Mouse (Mus musculus): ENCODE measurements around the gene Nin.

Gene Nin

DNA sequence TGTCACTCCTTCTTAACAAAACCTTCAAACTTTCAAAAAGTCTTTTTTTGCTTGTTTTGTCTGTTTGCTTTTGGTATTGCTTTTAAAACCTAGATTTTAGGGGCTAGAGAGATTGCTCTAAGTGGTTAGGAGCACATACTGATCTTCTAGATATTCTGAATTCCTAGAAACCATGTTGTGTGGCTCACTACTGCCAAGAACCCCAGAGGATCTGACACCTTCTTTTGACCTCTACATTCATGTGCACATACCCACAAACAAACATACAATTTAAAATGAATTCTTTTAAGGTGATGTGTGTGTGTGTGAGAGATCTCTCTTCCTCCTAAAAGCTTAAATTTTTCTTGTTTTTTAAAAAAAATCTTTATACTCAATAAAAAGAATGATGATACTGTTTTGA, 87.3 kb downstream of the Nin start:
- ATAC-seq (ENCODE audit: insufficient number of reproducible peaks, low FRiP score, low TSS enrichment): no peak

DNA sequence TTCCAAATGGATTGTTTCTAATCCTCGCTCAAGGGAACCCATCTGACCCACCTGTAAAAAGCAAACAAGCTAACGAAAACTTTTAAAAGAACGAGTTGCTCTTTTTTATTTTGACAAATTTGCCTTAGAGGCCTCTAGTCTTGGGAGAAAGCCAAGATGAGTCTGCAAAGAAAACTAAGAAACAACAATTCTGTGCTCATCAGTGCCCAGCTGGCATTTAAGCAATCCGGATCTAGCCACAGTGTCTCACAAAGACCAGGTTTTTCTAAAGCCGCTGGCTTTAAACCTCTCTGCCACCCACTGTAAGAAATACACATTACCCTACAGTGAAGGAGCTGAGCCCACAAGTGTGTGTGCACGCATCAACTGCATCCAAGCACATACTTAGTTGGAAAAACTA, 88.1 kb downstream of the Nin start:
- no peak for ATAC-seq (ENCODE audit: insufficient number of reproducible peaks, low FRiP score, low TSS enrichment)

DNA sequence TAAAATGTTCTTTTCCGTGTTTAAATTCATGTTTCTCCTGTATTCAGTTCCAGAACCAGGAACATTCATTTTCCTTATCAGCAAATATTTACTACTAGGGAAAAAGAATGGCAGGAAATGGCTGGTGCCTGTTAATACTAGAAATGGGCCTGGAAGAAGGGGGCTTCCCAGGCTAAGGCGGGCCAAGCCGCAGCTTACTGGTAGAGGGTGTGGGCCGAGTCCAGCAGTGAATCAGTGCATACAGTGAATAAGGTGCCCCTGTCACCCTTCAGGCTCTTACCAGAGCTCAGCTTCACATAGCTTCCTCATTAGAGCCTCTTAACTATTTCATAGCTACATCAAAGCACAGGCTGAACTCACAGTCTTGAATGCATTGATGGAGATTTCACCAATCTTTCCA, 89.9 kb downstream of the Nin start:
- ATAC-seq (ENCODE audit: insufficient number of reproducible peaks, low FRiP score, low TSS enrichment): no peak

DNA sequence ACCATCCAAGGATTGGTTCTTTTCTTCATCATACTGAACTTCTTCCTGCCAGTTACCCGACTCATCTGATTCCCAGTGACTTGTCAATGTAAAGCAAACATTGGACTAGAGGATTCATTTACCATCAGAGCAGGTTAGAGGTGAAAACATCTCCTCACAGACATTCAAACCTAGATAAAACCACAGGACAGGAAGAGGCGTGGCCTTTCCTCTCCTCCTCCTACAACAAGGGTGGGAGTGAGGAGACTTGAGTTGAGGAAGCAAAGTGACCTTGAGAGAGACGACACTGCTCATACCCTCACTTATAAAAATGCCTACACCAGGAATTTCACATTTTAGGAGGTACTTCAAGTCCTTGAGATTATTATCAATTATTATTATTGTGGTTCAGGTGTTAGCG, 95.4 kb downstream of the Nin start:
- no peak for ATAC-seq (ENCODE audit: insufficient number of reproducible peaks, low FRiP score, low TSS enrichment)

DNA sequence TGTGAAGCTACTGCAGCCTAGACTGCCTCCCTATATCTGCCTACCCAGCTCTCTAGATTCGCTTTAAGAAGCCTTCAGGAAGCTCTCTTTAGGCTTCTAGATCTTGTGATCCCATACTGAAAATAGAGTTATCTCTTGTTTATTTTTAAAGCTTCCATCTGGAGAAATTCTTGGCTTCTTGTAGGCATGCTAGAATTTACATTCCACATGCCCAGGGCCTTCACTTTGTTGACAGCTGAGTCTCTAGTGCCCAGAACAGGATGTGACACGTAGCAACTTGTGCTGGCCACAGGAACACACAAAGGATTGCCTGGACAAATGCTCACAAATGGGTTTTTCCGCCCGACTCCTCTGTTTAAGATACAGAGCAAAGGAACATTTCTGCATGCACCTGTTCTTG, 97.6 kb downstream of the Nin start:
- ATAC-seq (ENCODE audit: insufficient number of reproducible peaks, low FRiP score, low TSS enrichment): no peak

DNA sequence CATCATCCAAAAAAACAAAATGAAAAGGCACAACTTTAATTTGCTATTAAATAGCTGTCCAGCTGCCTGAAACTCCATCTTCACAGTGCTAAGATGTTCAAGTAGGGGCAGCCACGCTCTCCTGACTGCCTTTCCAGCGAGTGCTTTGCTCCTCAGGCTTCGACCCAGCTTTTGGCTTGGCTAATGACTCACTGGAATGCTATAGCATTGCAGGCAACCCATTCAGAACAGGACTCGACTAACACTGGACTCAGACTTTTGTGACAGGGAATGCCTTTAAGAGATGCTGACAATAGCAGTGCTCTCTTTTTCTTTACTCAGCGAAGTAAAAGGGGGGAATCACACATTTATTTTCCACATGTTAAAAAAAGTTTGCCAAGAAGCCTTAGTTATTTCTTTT, 101.8 kb downstream of the Nin start:
- no peak for ATAC-seq (ENCODE audit: insufficient number of reproducible peaks, low FRiP score, low TSS enrichment)

DNA sequence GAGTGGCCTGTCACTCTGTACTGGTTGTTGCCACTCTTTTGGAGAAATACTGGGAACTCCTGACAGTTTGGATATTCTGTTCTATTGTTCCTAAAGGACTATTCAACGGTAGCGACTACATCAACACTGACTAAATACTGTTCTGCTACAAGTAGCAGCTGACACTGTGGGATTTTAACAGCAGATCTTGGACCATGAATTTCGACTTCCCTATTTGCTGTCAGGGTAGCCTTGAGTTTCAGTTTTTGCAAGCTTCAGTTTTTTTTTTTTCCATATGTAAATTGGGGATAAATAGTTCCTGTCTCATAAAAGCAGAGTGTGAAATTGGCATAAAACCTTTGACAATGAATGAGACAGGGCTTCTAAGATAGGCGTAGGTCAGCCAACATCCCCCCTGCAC, 103.2 kb downstream of the Nin start:
- no peak for ATAC-seq (ENCODE audit: insufficient number of reproducible peaks, low FRiP score, low TSS enrichment)

DNA sequence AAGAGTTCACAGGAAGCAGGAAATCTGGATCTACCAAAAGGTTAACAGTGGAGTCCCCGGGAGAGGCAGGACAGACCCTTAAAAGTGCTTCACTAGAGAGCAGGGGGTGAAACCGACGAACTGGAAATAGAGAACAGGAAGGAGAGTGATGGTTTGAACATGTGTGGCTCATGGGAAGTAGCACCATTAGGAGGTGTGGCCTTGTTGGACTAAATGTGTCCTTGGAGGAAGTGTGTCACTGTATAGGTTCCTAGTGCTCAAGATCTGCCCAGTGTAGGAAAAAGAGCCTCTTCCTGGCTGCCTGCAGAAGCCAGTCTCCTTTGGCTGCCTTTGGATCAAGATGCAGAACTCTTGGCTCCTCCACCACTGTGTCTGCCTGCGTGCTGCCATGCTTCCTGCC, 108.4 kb downstream of the Nin start:
- ATAC-seq (ENCODE audit: insufficient number of reproducible peaks, low FRiP score, low TSS enrichment): no peak

DNA sequence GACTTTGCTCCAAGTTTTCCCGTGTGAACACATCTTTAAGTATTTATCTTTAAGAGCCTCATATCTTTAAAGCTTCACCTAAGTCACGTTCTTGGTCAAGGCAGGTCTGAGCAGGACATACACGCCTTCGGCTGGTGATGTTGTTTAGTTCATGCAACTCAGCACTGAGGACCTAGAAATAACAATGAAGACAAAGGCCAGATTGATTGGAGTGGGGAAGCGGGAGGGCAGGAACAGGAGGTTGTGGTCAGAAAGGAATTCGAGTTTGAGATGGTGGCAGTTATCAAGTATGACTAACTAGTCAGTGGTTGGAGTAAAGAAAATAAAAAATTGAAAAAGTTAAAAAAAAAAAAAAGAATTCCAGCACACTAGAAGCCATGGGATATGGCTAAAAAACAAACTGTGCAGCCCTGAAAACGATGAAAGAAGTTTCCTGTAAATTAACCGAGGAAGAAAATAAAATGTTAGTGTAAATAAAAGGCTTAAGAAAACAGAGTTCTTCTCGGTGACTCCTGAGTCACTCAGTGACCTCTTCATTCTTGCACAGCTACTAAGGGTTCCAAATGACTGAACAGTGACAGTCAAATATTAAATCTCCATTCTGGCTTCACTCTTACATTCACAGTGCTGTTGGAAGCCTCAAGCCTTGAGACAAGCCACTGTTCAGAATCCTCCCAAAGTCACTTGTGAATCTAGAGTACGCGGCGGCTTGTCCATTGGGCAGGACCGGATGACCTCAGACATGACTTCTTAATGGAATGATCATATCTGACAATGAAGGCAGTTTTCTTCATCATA, 115.1 kb downstream of the Nin start:
- ATAC-seq (ENCODE audit: insufficient number of reproducible peaks, low FRiP score, low TSS enrichment): no peak

DNA sequence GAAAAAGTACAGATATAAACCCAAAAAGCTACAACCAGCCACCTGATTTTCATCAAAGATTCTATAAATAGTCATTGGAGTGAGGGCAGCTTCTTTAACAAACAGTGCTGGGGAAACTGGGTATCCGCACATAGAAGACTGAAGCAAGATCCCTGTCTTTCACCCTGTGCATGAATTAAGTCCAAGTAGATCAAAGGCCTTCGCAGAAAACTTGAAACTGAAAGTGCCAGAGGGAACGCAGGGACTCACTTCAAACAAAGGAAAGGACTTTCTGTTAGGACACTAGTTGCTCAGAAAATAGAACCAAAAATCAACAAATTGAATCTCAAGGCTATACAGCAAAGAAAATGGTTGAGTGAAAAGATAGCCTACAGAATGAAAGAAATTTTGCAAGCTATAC, 118.1 kb downstream of the Nin start:
- no peak for ATAC-seq (ENCODE audit: insufficient number of reproducible peaks, low FRiP score, low TSS enrichment)

DNA sequence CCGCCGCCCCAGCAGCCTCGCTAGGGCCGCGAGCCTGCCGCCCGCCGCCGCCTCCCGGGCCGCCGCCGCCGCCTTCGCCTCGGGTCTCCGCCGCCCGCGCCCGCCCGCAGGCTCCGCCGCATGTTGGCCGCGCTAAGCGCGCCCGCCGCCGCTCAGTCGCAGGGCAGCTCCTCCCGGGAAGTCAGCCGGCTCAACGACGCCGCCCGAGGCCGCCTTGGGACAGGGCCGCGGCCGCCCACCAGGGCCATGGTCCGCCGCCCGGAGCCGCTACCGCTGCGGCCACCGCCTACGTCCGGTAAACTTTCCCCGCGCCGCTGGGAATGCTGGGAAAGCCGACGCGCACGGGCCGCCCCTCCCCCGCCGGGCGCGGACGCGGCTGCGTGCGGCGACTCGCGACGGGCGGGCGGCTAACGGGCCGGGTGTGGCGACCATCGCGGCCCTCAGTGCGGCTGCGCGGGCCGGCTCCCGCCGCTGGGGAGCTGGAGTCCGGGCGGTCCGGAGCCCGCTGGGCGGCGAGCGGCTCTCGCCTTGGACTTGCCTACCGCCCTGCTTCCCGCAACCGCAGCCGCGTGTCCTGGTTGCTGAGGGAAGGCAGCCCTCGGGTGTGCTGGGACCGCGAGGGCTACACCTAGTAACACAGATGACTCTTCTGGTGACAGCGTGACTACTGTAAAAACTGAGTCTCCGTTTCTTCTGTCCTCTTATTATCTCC, 126.6 kb downstream of the Nin start, which contains the start of gene Sav1:
Gene Sav1, minus strand, starts transcription at position 217 of the 712 bp plus-strand sequence.
- peak; percentile 93 for ATAC-seq (ENCODE audit: insufficient number of reproducible peaks, low FRiP score, low TSS enrichment)

DNA sequence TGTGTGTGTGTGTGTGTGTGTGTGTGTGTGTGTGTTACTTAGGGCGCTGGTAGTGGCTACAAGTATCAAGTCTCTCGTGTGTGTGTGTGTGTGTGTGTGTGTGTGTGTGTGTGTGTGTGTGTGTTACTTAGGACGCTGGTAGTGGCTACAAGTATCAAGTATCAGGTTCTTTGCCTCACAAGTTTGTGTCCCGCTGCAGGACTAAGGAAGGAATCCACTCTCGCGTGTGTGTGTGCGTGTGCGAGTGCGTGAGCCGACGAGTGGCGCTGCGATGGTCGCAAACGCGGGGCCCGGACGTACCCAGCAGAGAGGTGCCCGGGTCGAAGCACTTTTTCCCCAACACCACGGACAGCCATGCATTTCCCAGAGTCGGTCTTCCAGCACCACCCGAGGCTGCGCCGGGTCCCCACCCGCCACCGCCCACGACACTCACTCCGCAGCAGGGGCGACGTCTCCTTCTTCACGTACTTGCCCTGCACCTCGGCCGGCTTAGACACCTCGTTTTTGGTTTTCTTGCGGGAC, 127.2 kb downstream of the Nin start:
- peak; percentile 36 for ATAC-seq (ENCODE audit: insufficient number of reproducible peaks, low FRiP score, low TSS enrichment)

DNA sequence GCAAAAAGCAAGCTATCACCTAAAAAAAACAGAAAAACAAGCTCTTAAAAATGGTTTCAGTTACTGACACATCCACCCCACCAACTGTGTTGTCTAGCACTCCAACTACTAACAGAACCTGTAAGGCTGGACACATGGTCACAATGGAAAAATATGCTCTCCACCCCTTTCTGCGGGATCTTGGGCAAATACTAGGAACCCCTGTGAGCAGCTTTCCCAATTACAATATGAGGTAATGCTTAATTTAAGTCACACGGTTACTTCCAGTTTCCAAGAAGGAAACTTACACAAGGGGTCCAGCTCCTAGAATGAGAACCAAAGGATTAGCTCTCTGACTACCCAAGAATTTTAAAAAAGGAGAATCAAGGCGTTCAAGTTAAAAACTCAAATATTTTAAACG, 128.0 kb downstream of the Nin start:
- ATAC-seq (ENCODE audit: insufficient number of reproducible peaks, low FRiP score, low TSS enrichment): no peak

DNA sequence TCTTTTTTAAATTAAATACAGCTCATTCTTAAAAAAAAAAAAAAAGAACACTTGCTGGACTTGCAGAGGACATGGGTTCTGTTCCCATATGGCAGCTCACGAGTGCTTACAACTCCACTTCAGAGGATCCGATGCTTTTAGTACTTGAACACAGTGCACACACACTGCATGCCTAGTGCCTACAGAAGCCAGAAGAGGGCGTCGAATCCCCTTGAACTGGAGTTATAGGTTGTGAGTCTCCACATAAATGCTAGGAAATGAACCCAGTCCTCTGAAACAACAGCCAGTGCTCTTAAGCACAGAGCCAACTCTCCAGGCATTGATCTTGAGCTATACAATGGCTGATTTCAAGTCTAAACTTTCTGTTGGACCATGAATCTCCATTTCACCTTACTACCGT, 130.6 kb downstream of the Nin start:
- no peak for ATAC-seq (ENCODE audit: insufficient number of reproducible peaks, low FRiP score, low TSS enrichment)

DNA sequence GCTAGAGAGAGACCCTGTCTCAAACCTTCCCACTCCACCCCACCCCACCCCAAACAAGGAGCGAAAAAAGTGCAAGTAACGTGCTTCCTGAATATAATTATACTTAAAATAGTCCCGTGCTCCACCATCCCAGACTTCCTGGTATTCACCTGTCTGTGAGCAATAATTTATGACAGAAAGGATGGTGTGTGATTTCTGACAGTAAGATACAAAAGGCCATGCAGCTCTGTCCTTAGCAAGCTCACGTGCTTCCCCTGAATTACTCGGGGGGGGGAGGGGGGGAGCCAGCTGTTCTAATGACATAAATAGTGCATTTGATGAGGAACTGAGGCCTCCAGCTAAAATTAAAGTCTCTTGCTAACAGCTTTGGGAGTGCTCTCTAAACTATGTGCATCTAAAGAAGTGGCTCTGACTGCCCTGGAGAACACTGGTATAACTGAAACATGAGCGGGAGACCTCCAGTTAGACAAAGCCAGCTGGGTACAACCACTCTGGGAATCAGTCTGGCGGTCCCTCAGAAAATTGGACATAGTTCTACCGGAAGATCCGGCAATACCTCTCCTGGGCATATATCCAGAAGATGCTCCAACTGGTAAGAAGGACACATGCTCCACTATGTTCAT, 136.0 kb downstream of the Nin start:
- ATAC-seq (ENCODE audit: insufficient number of reproducible peaks, low FRiP score, low TSS enrichment): no peak

DNA sequence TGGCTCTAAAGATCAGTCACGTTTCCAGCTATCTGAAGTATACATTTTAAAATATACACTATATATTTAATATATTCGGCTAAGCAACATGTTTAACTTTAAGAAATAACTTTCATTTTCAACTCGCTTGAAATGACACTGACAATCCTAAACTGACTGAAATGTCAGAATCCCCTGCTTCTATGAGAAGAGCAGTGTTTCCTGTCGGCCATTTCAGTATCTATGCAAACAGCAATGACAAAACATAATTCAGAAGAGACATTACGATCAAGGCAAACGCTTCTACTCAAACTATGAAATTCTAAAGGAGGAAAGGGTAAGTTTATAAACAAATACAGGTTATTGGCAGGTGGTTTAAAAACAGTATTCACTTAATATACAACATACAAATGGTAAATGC, 136.8 kb downstream of the Nin start:
- no peak for ATAC-seq (ENCODE audit: insufficient number of reproducible peaks, low FRiP score, low TSS enrichment)

DNA sequence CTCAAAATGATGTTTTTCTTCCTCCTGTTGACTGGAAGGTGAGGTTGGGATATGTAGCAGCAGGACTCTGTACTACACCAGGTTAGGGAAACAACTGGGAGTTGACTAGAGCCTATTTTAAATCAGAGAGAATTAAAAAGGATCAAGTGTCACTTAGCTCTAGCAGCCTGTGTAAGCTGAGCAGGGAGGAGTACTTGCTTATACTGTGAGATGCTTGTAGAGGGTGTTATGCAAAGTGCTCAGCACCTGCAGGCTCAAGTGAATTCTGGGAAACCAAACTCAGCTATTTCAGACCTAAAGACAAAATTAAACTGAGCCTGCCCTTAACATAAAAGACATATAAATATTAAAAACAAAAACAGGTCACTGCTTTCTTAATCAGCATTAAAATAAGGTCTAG, 139.9 kb downstream of the Nin start:
- no peak for ATAC-seq (ENCODE audit: insufficient number of reproducible peaks, low FRiP score, low TSS enrichment)

DNA sequence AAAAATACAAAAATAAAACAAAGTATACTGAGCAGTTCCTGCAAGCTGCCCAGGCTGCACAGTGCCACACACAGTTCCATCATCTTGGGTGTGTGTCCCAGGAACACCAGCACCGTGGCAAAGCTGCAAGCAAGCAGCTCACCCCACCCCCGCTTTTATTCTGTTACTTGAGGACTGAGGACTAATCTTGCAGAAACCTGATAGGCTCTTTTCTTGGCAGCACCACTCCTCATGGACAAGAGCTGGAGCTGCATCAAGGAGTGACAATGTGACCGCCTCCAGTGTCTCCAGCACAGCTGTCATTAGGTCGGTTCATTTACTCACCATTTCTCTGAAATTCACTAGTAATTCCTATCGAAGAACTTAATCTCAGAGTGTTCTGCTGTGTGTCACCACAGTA, 145.4 kb downstream of the Nin start:
- ATAC-seq (ENCODE audit: insufficient number of reproducible peaks, low FRiP score, low TSS enrichment): no peak

DNA sequence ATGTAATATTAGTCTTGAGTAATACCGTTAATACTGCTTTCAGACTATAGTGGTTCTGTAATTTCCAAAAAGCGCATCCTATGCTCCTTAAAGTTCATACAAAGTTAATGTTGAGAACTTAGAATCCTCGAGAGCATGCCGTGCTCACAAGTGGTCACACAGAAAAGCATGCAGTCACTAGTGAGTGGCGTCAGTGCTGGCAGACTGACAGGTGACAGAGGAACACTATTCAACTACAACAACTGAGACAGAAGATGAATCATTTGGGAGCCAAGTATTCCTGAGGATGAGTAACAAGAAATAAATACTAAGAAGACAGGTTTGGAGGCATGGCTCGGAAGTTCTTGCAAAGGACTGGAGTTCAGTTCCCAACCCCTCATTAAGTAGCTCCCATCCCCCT, 146.4 kb downstream of the Nin start:
- no peak for ATAC-seq (ENCODE audit: insufficient number of reproducible peaks, low FRiP score, low TSS enrichment)

DNA sequence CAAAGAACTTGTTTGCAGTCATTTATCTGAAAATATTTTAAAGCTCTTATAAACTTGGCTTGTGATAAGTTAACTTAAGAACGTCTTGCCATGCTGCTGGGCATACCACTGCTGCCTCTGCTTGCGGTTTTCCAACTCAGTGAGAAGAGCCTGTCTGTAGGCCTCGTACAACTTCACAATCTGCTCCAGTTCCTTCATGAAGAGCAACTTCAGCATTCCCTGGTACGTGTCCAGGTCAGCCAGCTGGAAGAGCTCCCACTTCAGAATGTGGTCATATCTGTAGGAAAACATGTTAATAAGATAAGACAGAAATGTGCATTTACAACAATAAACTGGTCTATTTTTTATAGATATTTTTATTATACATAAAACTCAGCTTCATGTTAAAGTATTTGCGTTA, 147.4 kb downstream of the Nin start:
- no peak for ATAC-seq (ENCODE audit: insufficient number of reproducible peaks, low FRiP score, low TSS enrichment)

DNA sequence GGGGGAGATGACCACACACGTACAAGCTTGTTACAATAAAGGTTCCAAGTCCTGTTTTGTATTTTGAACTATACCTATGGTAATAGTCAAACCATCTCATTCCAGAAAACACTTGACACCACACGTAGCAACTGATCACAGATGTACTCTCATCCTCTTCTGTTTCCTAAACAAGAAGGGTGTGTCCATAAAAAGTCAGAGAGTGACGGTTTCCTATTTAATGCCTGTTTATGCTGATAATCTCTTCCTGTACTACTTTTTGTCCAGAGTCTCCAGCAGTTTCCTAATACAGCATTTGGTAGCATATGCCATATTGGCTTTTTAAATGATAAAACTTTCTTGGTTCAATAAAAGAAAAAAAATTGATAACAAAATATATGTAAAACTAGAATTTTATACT, 147.9 kb downstream of the Nin start:
- no peak for ATAC-seq (ENCODE audit: insufficient number of reproducible peaks, low FRiP score, low TSS enrichment)
